Mouse (Mus musculus) heart, adult 8-10 months (tissue): Measurements from ENCODE around the gene Ctsg. TPM values are rescaled to one million over a fixed set of nuclear protein-coding genes. Genes with fewer than 3 reads are reported as not detected.
"Not testable (repeated sequence)": the region's sequence is repeated elsewhere in the genome, so short reads cannot be mapped to it uniquely, and the experiment has no call there.

Source experiments
- DNase-seq: peaks from one replicate; pipeline ENCODE4 v3.0.0; 2022; ENCODE audit warnings: low spot score
- total RNA-seq, 4 experiments: library from RNA; stranded (reverse); gene quantifications; 2 replicates each; pipeline ENCODE4 v1.2.4; 2022

Ctsg gene
- not detected for total RNA-seq

DNA sequence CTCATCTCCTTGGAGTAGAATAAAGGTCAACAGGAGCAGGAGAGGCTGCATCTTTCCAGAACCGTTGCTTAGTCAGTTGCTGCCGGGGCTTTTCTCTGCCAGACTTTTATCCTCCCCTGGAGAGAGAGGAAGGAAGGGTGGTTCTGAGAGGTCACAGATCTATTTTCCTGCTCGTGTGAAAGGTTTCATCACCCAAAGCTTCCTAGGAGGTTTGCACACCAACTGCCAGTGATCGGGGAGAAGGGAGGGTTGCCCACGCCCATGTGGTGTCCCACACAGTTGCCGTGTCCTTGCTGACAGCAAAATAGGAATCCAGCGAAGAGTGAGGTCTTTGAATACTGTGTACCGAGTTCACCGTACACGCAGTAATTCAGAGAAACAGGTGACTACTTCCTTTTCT, at the start of gene Ctsg:
Gene Ctsg (minus strand): TSS at position 189 of the 400 bp plus-strand sequence.
- DNase-seq = no peak

DNA sequence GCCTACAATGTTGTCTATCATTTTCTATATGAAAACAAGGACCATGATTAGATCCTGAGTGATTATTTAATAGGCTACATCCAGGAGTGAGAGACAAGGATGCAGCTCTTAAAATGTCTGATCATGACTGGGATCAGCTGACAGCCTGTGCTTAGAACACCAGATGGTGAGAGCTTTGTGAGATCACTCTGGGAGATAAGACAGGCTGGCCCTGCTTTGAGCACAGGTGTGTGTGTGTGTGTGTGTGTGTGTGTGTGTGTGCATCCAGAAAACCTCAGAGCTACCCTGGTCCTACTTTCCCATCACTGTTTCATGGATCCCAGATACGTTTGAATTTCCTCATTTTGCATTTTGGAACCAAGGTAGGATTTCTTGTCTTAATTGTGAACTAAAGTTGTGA, 31.3 kb upstream of the Ctsg start:
- DNase-seq = not testable (repeated sequence)

DNA sequence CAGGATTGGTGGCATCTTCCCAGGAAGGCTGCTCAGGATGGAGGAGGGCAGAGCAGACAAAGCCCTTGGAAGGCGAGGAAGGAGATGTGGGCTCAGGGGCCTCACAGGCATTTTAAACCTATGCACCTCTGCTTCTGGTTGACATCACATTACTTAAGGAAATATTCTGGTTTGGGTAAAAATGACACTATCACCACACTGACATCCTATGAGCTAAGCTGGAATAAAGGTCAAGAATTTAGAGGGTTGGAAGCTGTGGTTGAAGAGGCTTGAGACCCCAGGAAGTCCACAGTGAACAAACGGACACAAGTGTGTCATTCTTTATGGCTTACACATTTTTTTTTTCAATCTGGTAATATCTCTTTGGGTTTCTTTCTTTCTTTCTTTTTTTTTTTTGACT, 30.1 kb upstream of the Ctsg start, which contains the start of gene Gzmd:
Gene Gzmd (minus strand): TSS at position 101 of the 400 bp plus-strand sequence.
- not testable (repeated sequence) for DNase-seq

DNA sequence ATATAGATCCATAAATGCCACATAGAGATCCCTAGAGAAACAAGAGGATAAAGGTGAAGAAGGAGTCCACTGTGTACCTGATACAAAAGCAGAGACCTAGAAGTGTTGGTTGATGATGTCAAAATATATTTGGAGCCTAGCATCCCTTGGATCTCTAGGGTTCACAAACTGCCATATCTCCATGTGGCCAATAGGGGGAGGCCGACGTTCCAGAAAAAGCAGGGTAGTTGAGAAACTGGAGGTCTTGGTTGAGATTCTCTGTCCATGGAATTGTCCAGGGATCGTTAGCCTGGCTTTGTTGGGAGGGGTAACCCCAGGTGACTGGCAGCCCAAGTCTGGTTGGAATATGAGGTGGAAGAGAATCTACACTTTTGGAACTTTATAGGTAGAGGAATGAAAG, 26.0 kb upstream of the Ctsg start:
- DNase-seq = no peak

DNA sequence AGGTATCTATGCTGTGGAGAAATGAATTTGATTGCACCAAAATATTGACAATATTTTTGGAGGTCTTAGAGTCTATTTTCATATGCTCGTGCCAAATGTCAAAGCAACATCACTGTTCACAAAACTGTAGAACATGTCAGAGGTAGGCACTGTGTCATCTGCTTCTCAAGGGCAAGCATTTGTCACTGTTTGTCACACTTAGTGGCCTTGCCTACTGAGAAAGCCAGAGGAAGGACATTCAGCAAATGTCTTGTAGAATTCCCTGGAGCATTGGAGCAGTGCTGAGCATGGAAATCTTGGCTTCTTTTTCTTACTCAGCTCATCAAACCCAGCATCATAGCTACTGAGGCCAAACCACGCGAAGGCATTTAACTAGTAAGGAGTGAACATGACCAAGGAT, 21.1 kb upstream of the Ctsg start:
- no peak for DNase-seq

DNA sequence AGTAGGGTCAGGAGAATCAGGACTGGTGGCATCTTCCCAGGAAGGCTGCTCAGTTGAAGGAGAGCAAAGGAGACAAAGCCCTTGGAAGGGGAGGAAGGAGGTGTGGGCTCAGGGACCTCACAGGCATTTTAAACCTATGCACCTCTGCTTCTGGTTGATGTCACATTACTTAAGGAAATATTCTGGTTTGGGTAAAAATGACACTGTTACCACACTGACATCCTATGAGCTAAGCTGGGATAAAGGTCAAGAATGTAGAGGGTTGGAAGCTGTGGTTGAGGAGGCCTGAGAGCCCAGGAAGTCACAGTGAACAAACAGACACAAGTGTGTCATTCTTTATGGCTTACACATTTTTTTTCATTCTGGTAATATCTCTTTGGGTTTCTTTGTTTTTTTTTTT, 18.2 kb upstream of the Ctsg start, which contains the start of gene Gzme:
Gene Gzme (minus strand): TSS at position 101 of the 400 bp plus-strand sequence.
- no peak for DNase-seq

DNA sequence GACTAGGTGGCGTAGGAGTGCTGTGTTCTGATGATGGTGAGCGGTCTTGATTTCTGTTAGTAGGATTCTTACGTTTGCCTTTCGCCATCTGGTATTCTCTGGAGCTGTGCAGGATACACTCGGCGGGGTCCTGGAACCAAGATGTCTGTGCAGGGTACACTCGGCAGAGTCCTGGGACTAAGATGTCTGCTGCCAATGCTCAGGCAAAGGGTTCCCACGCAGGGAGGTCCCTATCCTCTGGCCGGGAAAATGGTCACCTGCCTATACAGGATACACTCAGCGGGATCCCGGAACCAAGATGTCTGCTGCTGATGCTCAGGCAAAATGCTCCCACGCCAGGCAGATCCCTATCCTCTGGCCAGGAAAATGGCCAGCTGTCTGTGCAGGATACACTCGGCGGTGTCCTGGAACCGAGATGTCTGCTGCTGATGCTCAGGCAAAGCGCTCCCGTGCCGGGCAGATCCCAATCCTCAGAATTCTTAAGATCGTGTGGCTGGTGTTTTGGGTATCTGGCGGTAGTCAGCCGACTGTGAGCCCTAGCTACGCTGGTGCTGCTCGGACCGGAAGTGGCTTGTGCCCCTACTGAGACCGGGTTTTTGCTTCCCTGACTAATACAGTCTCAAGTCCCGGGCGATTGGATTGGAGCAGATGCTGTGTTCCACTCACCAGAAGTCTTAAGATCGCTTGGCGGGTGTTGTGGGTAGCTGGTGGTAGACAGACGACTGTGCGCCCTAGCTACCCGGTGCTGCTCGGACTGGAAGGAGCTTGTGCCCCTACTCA, 13.3 kb upstream of the Ctsg start:
- not testable (repeated sequence) for DNase-seq

DNA sequence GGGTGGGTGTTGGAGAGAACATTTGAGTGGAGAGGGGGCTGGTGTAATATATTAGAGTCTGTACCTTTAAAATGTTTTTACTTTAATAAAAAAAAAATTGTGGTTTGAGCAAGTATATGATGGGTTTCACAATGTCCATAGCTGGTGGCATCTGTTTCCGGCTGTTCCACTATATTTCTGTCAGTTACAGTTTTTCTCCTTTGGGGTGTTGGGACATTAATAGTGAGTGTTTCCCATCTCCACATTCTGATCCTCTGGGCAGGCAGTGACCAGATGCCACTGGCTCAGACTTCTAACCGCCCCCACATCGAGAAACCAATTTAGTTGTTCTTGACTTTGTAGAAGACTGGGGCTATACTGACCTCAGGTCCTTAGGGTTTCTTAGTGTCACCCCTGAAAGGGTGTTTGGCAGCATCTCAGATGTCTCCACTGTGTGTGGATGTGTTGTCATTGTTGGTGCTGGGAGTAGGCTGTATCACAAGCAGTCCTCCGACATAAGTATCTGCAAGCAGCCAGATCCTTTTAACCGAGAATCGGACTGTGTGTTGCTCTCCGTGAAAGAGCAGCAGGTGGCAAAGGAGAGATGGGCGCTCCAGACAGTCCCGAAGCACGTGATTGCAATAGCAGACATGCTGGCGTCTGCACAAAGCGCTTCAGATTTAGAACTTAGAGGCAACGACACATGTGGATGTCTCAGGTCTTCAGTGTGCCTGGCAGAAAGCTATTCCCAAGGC, 3.2 kb upstream of the Ctsg start:
- DNase-seq = no peak

DNA sequence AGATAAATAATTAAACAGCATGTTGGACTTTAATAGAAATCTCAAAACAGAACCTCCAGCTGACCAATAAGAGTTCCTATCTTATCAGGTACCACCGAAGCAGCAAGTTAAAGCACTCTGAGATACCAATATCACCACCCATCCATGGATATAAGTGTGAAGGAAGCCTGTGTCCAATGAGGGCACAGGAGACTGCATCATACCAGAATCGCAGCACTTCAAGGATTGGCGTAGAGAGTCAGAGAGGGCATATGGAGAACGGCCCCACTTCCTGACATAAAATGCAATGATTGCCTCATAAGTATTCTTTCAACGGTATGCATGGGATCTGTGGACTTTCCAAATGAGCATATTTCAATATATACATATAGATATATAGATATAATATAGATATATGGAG, 2.6 kb upstream of the Ctsg start:
- no peak for DNase-seq

DNA sequence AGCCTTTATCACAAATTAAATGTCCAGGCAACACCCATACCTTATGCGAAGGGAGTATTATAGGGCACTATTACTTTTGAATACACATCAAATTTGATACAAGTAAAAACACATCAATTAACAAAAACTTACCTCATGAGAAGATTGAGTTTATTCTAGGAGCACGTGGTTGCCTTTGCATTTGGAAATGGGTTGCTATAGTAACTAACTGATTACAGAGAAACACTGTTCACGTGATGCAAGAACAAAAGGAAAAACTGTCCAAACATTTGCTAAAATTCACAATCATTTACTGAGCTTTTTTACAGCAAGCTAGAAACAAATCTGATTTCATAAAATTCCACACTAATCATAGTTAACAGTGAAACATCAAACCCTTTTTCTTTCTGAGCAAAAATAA, 1.1 kb upstream of the Ctsg start:
- DNase-seq = no peak

DNA sequence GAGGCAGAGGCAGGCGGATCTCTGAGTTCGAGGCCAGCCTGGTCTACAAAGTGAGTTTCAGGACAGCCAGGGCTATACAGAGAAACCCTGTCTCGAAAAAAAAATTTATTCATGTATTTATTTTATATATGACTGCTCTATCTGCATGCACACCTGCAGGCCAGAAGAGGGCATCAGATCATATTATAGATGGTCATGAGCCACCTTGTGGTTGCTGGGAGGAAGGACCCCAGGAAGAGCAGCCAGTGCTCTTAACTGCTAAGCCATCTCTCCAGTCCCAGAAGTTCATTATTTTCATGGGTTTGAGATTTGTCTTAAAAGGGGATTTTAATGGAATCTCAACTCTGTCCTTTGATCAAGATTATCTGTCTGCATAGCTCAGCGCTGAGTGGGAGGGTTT, 3.4 kb downstream of the Ctsg start:
- DNase-seq = no peak

DNA sequence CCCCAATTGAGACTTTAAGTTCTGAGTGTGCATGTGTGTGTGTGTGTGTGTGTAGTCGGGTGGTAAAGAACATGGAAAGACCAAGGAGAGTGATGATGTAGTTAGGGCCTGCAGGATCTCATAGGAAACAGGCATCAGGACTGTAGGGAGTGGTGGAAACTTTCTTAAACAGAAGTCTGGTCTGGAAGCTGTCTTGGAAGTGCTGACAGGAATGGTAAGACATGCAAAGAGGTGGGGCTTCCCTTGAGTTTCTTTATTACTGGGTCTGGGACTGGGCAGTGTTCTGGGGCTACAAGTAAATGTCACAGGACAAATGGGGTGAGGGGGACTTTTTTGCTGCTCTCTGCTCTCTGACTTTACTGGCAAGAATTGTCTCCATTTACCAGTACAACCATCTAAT, 4.8 kb downstream of the Ctsg start:
- DNase-seq = no peak

DNA sequence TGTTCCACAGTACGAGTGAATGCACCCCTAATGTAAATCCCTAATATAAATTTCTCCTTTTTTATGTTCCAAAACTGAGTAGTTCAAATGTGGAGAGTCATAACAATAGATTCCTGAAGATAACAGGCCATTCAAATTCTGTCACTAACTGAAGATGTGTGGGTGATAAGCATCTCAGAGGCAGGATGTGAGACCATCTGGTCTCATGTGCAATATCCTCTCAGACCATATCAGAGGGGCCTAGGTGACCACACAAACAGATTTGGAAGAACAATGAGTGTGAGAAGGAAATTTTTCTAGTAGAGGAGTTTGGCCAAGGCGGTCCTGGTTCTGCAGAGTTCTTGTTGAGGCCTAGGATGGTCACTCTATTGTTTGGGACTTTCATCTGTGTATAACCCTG, 9.0 kb downstream of the Ctsg start:
- DNase-seq = no peak

DNA sequence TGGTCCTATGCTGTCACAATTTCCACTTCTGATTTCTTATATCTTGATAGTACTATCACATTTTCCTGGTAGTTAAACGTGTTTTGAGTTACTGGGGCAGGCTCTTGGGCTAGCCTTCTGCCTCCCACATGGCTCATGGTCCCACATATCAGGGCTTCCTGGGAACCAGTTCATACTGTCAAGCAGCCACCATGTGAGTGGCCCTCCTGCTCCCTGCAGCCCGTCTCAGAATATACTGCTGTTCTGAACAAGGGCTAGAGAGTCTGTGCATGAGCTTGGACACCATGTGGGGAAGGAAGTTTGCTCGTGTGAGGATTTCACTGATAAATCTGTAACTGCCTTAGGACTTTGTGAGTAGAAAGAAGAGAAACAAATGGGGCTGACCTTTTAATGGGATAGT, 15.7 kb downstream of the Ctsg start:
- no peak for DNase-seq

DNA sequence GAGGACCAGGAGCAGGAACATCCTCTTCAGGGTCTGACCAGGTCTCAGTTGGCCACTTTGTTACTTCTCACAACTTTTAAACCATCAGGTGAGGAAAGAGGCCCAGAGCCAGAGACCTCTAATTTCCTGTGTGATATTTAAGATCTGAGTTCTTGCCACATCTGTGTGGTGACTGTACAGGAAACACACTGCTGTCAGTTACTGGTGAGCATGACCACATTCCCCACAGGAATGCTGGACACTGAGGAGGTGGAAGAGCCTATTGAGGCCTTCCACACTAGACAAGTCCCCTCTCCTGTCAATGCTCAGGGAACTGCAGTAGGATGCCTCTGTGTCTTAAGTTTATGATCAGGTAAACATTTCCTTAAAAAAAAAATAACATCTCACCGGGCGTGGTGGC, 17.2 kb downstream of the Ctsg start, which contains the start of gene Mcpt8:
Gene Mcpt8 (minus strand): TSS at position 107 of the 400 bp plus-strand sequence.
- no peak for DNase-seq

DNA sequence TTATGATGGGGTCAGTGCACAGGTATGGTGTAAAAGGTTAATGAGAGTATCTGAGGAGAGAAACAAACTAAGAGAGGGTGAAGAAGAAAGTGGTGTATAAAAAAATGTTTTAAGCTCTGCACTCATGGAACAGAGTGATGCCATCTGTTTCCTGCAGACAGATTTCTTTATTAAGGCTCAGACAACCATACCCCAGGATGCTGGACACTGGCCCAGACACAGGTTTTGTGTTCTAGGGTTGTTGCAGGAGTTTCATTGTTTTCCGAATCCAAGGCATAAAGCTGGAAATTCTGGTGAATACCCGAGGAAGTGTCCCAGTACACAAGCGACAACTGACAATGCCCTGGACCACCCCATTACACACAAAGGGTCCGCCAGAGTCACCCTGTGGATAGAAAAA, 20.4 kb downstream of the Ctsg start:
- no peak for DNase-seq

DNA sequence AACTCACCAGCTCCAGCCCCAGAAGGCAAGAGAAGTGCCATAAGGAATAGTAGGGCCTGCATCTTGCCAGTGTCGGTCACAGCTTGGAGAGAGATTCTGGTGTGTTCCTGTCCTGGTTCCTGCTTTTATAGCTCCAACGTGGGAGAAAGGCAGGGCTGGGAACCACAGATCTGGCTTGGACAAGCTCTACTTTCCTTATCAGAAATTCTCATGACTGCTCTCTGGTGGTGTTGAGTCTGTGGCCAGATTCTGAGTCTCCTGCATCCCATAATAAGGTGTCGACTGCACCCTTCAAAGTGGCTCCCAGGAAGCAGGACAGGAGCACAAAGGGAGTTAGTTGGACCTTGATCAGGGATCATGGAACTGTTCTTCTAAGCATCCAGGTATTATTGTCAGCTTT, 40.2 kb downstream of the Ctsg start, which contains the start of gene Mcpt4:
Gene Mcpt4 (minus strand): TSS at position 101 of the 400 bp plus-strand sequence.
- not testable (repeated sequence) for DNase-seq

DNA sequence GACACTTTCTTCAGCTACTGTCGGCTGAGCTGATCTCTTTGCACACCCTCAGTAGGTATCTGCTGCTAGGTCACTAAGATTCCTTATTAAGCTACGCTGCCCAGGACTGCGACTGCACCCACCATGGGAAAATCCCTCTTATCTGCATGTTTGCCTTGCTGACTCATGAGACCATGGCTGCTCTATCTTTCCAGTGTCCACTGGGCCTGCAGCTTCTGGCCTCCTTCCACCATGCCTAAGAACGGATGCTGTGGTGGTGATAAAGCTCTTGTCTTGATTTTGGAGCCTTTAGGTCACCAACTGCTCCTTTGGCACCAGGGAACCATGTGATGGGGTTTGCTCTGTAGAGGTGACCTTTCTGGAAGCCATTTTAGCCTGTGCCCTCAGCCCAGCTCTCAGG, 44.7 kb downstream of the Ctsg start:
- DNase-seq = no peak

DNA sequence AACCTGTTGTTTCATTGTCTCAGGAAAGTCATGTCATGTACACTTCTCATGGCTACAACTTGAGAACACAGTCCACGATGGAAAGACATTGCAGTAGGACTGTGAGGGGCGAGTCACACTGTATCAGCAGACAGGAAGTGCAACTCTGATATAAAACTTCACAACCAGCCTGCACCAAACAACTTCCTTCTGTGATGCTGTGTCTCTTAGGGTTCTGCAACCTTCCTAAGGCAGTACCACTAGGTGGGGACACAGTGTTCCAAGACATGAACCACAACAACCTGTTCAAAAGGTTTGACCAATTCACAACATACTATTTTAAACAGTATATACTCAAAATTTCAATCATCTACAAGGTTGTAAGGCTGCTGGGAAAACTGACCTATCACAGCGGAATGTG, 47.0 kb downstream of the Ctsg start:
- DNase-seq = no peak
